Comparison of ENCODE assay signal across 18 mouse cellular contexts in genomic region chr9:105684549-105685165, GRCm38 (mm10). TPM values are rescaled to one million over a fixed set of nuclear protein-coding genes. Genes with fewer than 3 reads are reported as not detected.
DNase-seq lines count a peak whose midpoint lies in the region; ATAC-seq and TF ChIP-seq lines count a peak whose summit lies in the region.
"Had no signal": no experiment of that assay in that cellular context is flagged by ENCODE, and none has a peak within 500 bp of the region (broad histone marks: within the 10 kb centered on the region; RNA-seq: fewer than 3 reads in every experiment).

No protein-coding gene starts in this region.

- peak overlapping the region; percentile 32 for H3K4me2 ChIP-seq in heart, embryonic 11.5 days
- H3K4me2 ChIP-seq: embryonic facial prominence, embryonic 13.5 days; liver, embryonic 11.5 days; lung, embryonic 14.5 days; midbrain, embryonic 12.5 days had no signal

- no peak overlapping the region for H3K4me3 ChIP-seq in heart, embryonic 11.5 days (ENCODE audit: low read depth, low read length)
- H3K4me3 ChIP-seq in heart, adult 2 months = no peak overlapping the region
- H3K4me3 ChIP-seq in left cerebral cortex, adult 2 months = no peak overlapping the region
- H3K4me3 ChIP-seq: embryonic facial prominence, embryonic 13.5 days; midbrain, embryonic 12.5 days; myocyte had no signal

- no peak for TF ChIP-seq EP300 in heart, adult 2 months (IDR thresholded peaks at IDR 0.05; ENCODE audit: insufficient read depth, low read depth, low read length)

- H3K4me1 ChIP-seq in heart, embryonic 11.5 days (ENCODE audit: control insufficient read depth, insufficient read depth, low read length) = peaks cover 7% of the 10 kb centered on the region
- no peaks in the 10 kb centered on the region for H3K4me1 ChIP-seq in heart, adult 2 months (ENCODE audit: control insufficient read depth, insufficient read depth, low read length)
- H3K4me1 ChIP-seq: embryonic facial prominence, embryonic 13.5 days had no signal

- intact Hi-C loops in heart, adult 2 months (cut with DNase I) = no loop called here
- intact Hi-C loops in left cerebral cortex, adult 2 months (cut with DNase I) = no loop called here
- intact Hi-C loops in left cerebral cortex, postnatal 4 days (cut with DNase I) = no loop called here
- intact Hi-C loops in left cerebral cortex, postnatal 36 days (cut with DNase I) = no loop called here
- intact Hi-C loops in gastrocnemius, postnatal 14 days (cut with DNase I; ENCODE audit: low total_unique reads) = no loop called here

- H3K9ac ChIP-seq in heart, embryonic 11.5 days (ENCODE audit: low read depth, low read length) = 0 out of 2 replicates have a peak overlapping the region, but pooled peaks have one; percentile 10
- H3K9ac ChIP-seq in heart, adult 2 months (ENCODE audit: low read depth, low read length) = no peak overlapping the region
- H3K9ac ChIP-seq: embryonic facial prominence, embryonic 13.5 days; lung, embryonic 14.5 days; midbrain, embryonic 12.5 days had no signal

- H3K9me3 ChIP-seq in heart, embryonic 11.5 days (replicated peaks; ENCODE audit: control insufficient read depth, low read length) = no peaks in the 10 kb centered on the region
- H3K9me3 ChIP-seq: embryonic facial prominence, embryonic 13.5 days; midbrain, embryonic 12.5 days had no signal

- H3K36me3 ChIP-seq in heart, embryonic 11.5 days (ENCODE audit: control insufficient read depth, insufficient read depth, low read length) = peaks cover 8% of the 10 kb centered on the region
- peaks cover 5% of the 10 kb centered on the region for H3K36me3 ChIP-seq in heart, adult 2 months (ENCODE audit: control insufficient read depth, insufficient read depth, low read length)

- peak overlapping the region; percentile 79 for H3K27ac ChIP-seq in heart, embryonic 11.5 days (ENCODE audit: low read depth, low read length)
- no peak overlapping the region for H3K27ac ChIP-seq in heart, adult 2 months
- peak overlapping the region; percentile 77 for H3K27ac ChIP-seq in left cerebral cortex, adult 2 months
- H3K27ac ChIP-seq: embryonic facial prominence, embryonic 13.5 days; kidney, postnatal 0 days; macrophage; midbrain, embryonic 12.5 days had no signal

- peak; percentile 57 for ATAC-seq in heart, embryonic 11.5 days (replicated peaks; ENCODE audit: insufficient number of reproducible peaks, low FRiP score, low TSS enrichment)
- ATAC-seq in monocyte, adult 5-6 weeks (replicated peaks; ENCODE audit: insufficient number of reproducible peaks, low FRiP score, low TSS enrichment, poor library complexity, severe bottlenecking) = no peak

- no peak for TF ChIP-seq CTCF in heart, adult 2 months (IDR thresholded peaks at IDR 0.05)
- no peak for TF ChIP-seq CTCF in left cerebral cortex, adult 2 months (IDR thresholded peaks at IDR 0.05)

- WGBS in heart, embryonic 11.5 days (ENCODE audit: insufficient replicate concordance) = 52% methylated on average over 13 of the region's 13 CpGs
- 62% methylated on average over 13 of the region's 13 CpGs for WGBS in heart, adult 2 months

- DNase-seq in heart, adult 2 months = no peak
- DNase-seq in left cerebral cortex, adult 2 months (ENCODE audit: extremely low spot score in 1 of 2, low spot score in 2 of 2) = peak; percentile 34 to 51
- DNase-seq in left cerebral cortex, postnatal 4 days = no peak
- DNase-seq in left cerebral cortex, postnatal 36 days (ENCODE audit: low spot score in 2 of 2) = peak; percentile 63 to 72
- DNase-seq in gastrocnemius, postnatal 14 days = no peak
- DNase-seq in adrenal gland, adult 18-20 months (ENCODE audit: low spot score in 2 of 2) = no peak
- DNase-seq: cerebellum, adult 11-12 months; lung, embryonic 14.5 days; retina, postnatal 1 day; thymus, adult 18-20 months had no signal

- TF ChIP-seq POLR2A in heart, adult 2 months (IDR thresholded peaks at IDR 0.05; ENCODE audit: insufficient read depth, low read depth, low read length) = no peak

- no peaks in the 10 kb centered on the region for H3K27me3 ChIP-seq in heart, embryonic 11.5 days (ENCODE audit: control insufficient read depth, insufficient read depth, low read length)
- no peaks in the 10 kb centered on the region for H3K27me3 ChIP-seq in heart, adult 2 months (ENCODE audit: control insufficient read depth, insufficient read depth, low read length)
- H3K27me3 ChIP-seq: embryonic facial prominence, embryonic 13.5 days; midbrain, embryonic 12.5 days had no signal

- no peaks in the 10 kb centered on the region for H3K79me2 ChIP-seq in heart, adult 2 months (replicated peaks; ENCODE audit: control insufficient read depth, insufficient read depth, low read length)

RNA-seq across cellular contexts. Expression of gene Pik3r4, which starts 41.9 kb away (rescaled TPM):
- polyA plus RNA-seq in heart, embryonic 11.5 days (2014; fragmentation: Nextera tagmentation; extraction: Ambion mirVana) = 16.1 and 18.9 TPM in 2 replicates
- 10 to 100 TPM; 19.6 to 19.8 TPM for total RNA-seq in heart, adult 2 months (2021)
- 11.9 and 16.5 TPM in 2 replicates for polyA plus RNA-seq in heart, adult 2 months (2012; rRNA removed)
- 10 to 100 TPM; 43.0 to 43.7 TPM for total RNA-seq in left cerebral cortex, adult 2 months (2021)
- total RNA-seq in left cerebral cortex, postnatal 4 days (2021) = 10 to 100 TPM; 33.7 to 36.6 TPM
- 10 to 100 TPM; 44.7 to 44.8 TPM for total RNA-seq in left cerebral cortex, postnatal 36 days (2021)
- 15.8 to 40.1 TPM (median 31.0 TPM) in 3 replicates for total RNA-seq in monocyte, adult 5-6 weeks (2017)
- total RNA-seq in gastrocnemius, postnatal 14 days (2021) = 10 to 100 TPM; 10.9 to 11.6 TPM
- 10 to 100 TPM; 26.6 to 32.0 TPM for total RNA-seq in adrenal gland, adult 18-20 months (2021)

Comparison
In these comparisons a context has a peak if more than half of its experiments do, and no peak if none do; other contexts are left out.
1. DNase-seq: peak in left cerebral cortex, adult 2 months (2 of 2) and left cerebral cortex, postnatal 36 days (2 of 2); none in heart, adult 2 months (0 of 2), left cerebral cortex, postnatal 4 days (single experiment), gastrocnemius, postnatal 14 days (single experiment) and adrenal gland, adult 18-20 months (0 of 2).